In genomic region chr3:66812686-66813445, GRCm38 (mm10) we compare ENCODE assay signal across 19 mouse cellular contexts.
DNase-seq lines count a peak whose midpoint lies in the region; ATAC-seq and TF ChIP-seq lines count a peak whose summit lies in the region.
"Had no signal": no experiment of that assay in that cellular context is flagged by ENCODE, and none has a peak within 500 bp of the region (broad histone marks: within the 10 kb centered on the region; RNA-seq: fewer than 3 reads in every experiment).

No protein-coding gene starts in this region.

- H3K4me1 ChIP-seq in hindbrain, postnatal 0 days (ENCODE audit: insufficient read depth, low read length): no peaks in the 10 kb centered on the region
- no peaks in the 10 kb centered on the region for H3K4me1 ChIP-seq in hindbrain, embryonic 16.5 days (ENCODE audit: control insufficient read depth, insufficient read depth, low read depth, low read length)
- peaks cover 3% of the 10 kb centered on the region; the same call in 1 of the 2 replicates for H3K4me1 ChIP-seq in midbrain, embryonic 16.5 days (ENCODE audit: control insufficient read depth, insufficient read depth, low read length)
- no peaks in the 10 kb centered on the region for H3K4me1 ChIP-seq in midbrain, embryonic 15.5 days
- H3K4me1 ChIP-seq in embryonic facial prominence, embryonic 11.5 days (ENCODE audit: control insufficient read depth, insufficient read depth, low read length): no peaks in the 10 kb centered on the region
- H3K4me1 ChIP-seq in forebrain, postnatal 0 days (ENCODE audit: insufficient read depth): no peaks in the 10 kb centered on the region
- H3K4me1 ChIP-seq: heart, embryonic 10.5 days; hindbrain, embryonic 10.5 days; limb, embryonic 15.5 days; liver, embryonic 15.5 days; stomach, embryonic 15.5 days had no signal

- TF ChIP-seq CTCF in hindbrain, postnatal 0 days (IDR thresholded peaks at IDR 0.05; ENCODE audit: low read depth): no peak
- no peak for TF ChIP-seq CTCF in forebrain, postnatal 0 days (IDR thresholded peaks at IDR 0.05; ENCODE audit: low read depth)

- intact Hi-C loops in left cerebral cortex, postnatal 25 days (cut with DNase I): no loop called here

- peak; percentile 9 for DNase-seq in hindbrain, postnatal 0 days (ENCODE audit: low spot score)
- peak; percentile 61 for DNase-seq in embryonic facial prominence, embryonic 11.5 days (ENCODE audit: low spot score)
- DNase-seq in forebrain, postnatal 0 days: peak; percentile 10
- DNase-seq in left cerebral cortex, postnatal 25 days (ENCODE audit: low spot score in 2 of 2): no peak
- DNase-seq: adrenal gland, postnatal 36 days; cerebellum, adult 9-10 months; kidney, adult 9 months; lung, postnatal 10 days; thymus, adult 18-20 months; thymus, postnatal 4 days had no signal

- no peak overlapping the region for H3K27ac ChIP-seq in hindbrain, postnatal 0 days
- no peak overlapping the region for H3K27ac ChIP-seq in hindbrain, embryonic 16.5 days (ENCODE audit: low read depth, low read length)
- no peak overlapping the region for H3K27ac ChIP-seq in midbrain, embryonic 16.5 days (ENCODE audit: low read length)
- no peak overlapping the region for H3K27ac ChIP-seq in midbrain, embryonic 15.5 days
- no peak overlapping the region for H3K27ac ChIP-seq in embryonic facial prominence, embryonic 11.5 days (replicated peaks; ENCODE audit: low read depth, low read length)
- H3K27ac ChIP-seq in forebrain, postnatal 0 days (ENCODE audit: low read depth, low read length): no peak overlapping the region
- H3K27ac ChIP-seq: embryonic facial prominence, embryonic 15.5 days; heart, embryonic 10.5 days; hindbrain, embryonic 10.5 days; limb, embryonic 15.5 days; liver, embryonic 15.5 days; stomach, embryonic 15.5 days had no signal

- 61% methylated on average over 5 of the region's 5 CpGs for WGBS in hindbrain, postnatal 0 days
- WGBS in hindbrain, embryonic 16.5 days: 64% methylated on average over 5 of the region's 5 CpGs
- 69% methylated on average over 5 of the region's 5 CpGs for WGBS in midbrain, embryonic 16.5 days
- 72% methylated on average over 5 of the region's 5 CpGs for WGBS in midbrain, embryonic 15.5 days
- WGBS in embryonic facial prominence, embryonic 11.5 days: 43% methylated on average over 5 of the region's 5 CpGs
- 43% methylated on average over 5 of the region's 5 CpGs for WGBS in forebrain, postnatal 0 days

- H3K4me2 ChIP-seq in hindbrain, postnatal 0 days (ENCODE audit: low read depth, low read length): no peak overlapping the region
- H3K4me2 ChIP-seq in hindbrain, embryonic 16.5 days (ENCODE audit: low read length): no peak overlapping the region
- no peak overlapping the region for H3K4me2 ChIP-seq in midbrain, embryonic 16.5 days (ENCODE audit: low read length)
- H3K4me2 ChIP-seq in midbrain, embryonic 15.5 days: no peak overlapping the region
- H3K4me2 ChIP-seq in embryonic facial prominence, embryonic 11.5 days (ENCODE audit: low read depth, low read length): no peak overlapping the region
- H3K4me2 ChIP-seq in forebrain, postnatal 0 days (ENCODE audit: low read depth): no peak overlapping the region
- H3K4me2 ChIP-seq: embryonic facial prominence, embryonic 15.5 days; limb, embryonic 15.5 days; liver, embryonic 15.5 days; stomach, embryonic 15.5 days had no signal

- H3K36me3 ChIP-seq in hindbrain, postnatal 0 days (ENCODE audit: insufficient read depth, low read length): no peaks in the 10 kb centered on the region
- no peaks in the 10 kb centered on the region for H3K36me3 ChIP-seq in hindbrain, embryonic 16.5 days (ENCODE audit: control insufficient read depth, insufficient read depth, low read length)
- H3K36me3 ChIP-seq in midbrain, embryonic 16.5 days (ENCODE audit: control insufficient read depth, insufficient read depth, low read length): no peaks in the 10 kb centered on the region
- H3K36me3 ChIP-seq in midbrain, embryonic 15.5 days (replicated peaks): no peaks in the 10 kb centered on the region
- no peaks in the 10 kb centered on the region for H3K36me3 ChIP-seq in embryonic facial prominence, embryonic 11.5 days (replicated peaks; ENCODE audit: control insufficient read depth, insufficient read depth, low read depth, low read length)
- H3K36me3 ChIP-seq in forebrain, postnatal 0 days (ENCODE audit: insufficient read depth): no peaks in the 10 kb centered on the region
- H3K36me3 ChIP-seq: embryonic facial prominence, embryonic 15.5 days; heart, embryonic 10.5 days; hindbrain, embryonic 10.5 days; limb, embryonic 15.5 days; liver, embryonic 15.5 days; stomach, embryonic 15.5 days had no signal

- ATAC-seq in hindbrain, postnatal 0 days: no peak
- no peak for ATAC-seq in hindbrain, embryonic 16.5 days
- 0 out of 2 replicates have a peak, but pooled peaks have one; percentile 39 for ATAC-seq in midbrain, embryonic 16.5 days
- ATAC-seq in midbrain, embryonic 15.5 days (replicated peaks): no peak
- ATAC-seq in embryonic facial prominence, embryonic 11.5 days (replicated peaks; ENCODE audit: insufficient number of reproducible peaks, low FRiP score, low TSS enrichment, low read depth): no peak
- ATAC-seq in forebrain, postnatal 0 days: no peak

- H3K9me3 ChIP-seq in hindbrain, postnatal 0 days (ENCODE audit: low read length): peaks cover 2% of the 10 kb centered on the region; the same call in 1 of the 2 replicates
- H3K9me3 ChIP-seq in hindbrain, embryonic 16.5 days (ENCODE audit: control insufficient read depth, low read length): no peaks in the 10 kb centered on the region
- H3K9me3 ChIP-seq in midbrain, embryonic 16.5 days (replicated peaks; ENCODE audit: control insufficient read depth, low read length, poor library complexity, severe bottlenecking): no peaks in the 10 kb centered on the region
- no peaks in the 10 kb centered on the region; the same call in 1 of the 2 replicates for H3K9me3 ChIP-seq in midbrain, embryonic 15.5 days
- no peaks in the 10 kb centered on the region for H3K9me3 ChIP-seq in embryonic facial prominence, embryonic 11.5 days (replicated peaks; ENCODE audit: control insufficient read depth, low read length)
- no peaks in the 10 kb centered on the region for H3K9me3 ChIP-seq in forebrain, postnatal 0 days (ENCODE audit: low read length)
- H3K9me3 ChIP-seq: embryonic facial prominence, embryonic 15.5 days; heart, embryonic 10.5 days; hindbrain, embryonic 10.5 days; limb, embryonic 15.5 days; liver, embryonic 15.5 days; stomach, embryonic 15.5 days had no signal

- H3K4me3 ChIP-seq in hindbrain, postnatal 0 days (ENCODE audit: low read length): no peak overlapping the region
- no peak overlapping the region for H3K4me3 ChIP-seq in hindbrain, embryonic 16.5 days (ENCODE audit: low read length)
- no peak overlapping the region for H3K4me3 ChIP-seq in midbrain, embryonic 16.5 days (ENCODE audit: low read depth, low read length)
- no peak overlapping the region for H3K4me3 ChIP-seq in midbrain, embryonic 15.5 days
- H3K4me3 ChIP-seq in embryonic facial prominence, embryonic 11.5 days (ENCODE audit: low read depth, low read length): no peak overlapping the region
- no peak overlapping the region for H3K4me3 ChIP-seq in forebrain, postnatal 0 days (ENCODE audit: low read depth, low read length)
- H3K4me3 ChIP-seq: embryonic facial prominence, embryonic 15.5 days; heart, embryonic 10.5 days; hindbrain, embryonic 10.5 days; limb, embryonic 15.5 days; liver, embryonic 15.5 days; stomach, embryonic 15.5 days had no signal

- no peak overlapping the region for H3K9ac ChIP-seq in hindbrain, postnatal 0 days (replicated peaks; ENCODE audit: low read length)
- no peak overlapping the region for H3K9ac ChIP-seq in hindbrain, embryonic 16.5 days (ENCODE audit: low read depth, low read length)
- no peak overlapping the region for H3K9ac ChIP-seq in midbrain, embryonic 16.5 days (ENCODE audit: low read depth, low read length)
- no peak overlapping the region for H3K9ac ChIP-seq in midbrain, embryonic 15.5 days
- H3K9ac ChIP-seq in embryonic facial prominence, embryonic 11.5 days (replicated peaks; ENCODE audit: low read length): no peak overlapping the region
- H3K9ac ChIP-seq in forebrain, postnatal 0 days: no peak overlapping the region
- H3K9ac ChIP-seq: embryonic facial prominence, embryonic 15.5 days; limb, embryonic 15.5 days; liver, embryonic 15.5 days; stomach, embryonic 15.5 days had no signal

- no peaks in the 10 kb centered on the region for H3K27me3 ChIP-seq in hindbrain, postnatal 0 days (ENCODE audit: insufficient read depth, low read length)
- no peaks in the 10 kb centered on the region for H3K27me3 ChIP-seq in hindbrain, embryonic 16.5 days (replicated peaks; ENCODE audit: control insufficient read depth, insufficient read depth, low read length)
- H3K27me3 ChIP-seq in midbrain, embryonic 16.5 days (ENCODE audit: control insufficient read depth, insufficient read depth, low read depth, low read length): no peaks in the 10 kb centered on the region
- no peaks in the 10 kb centered on the region for H3K27me3 ChIP-seq in midbrain, embryonic 15.5 days (replicated peaks)
- H3K27me3 ChIP-seq in embryonic facial prominence, embryonic 11.5 days (ENCODE audit: control insufficient read depth, insufficient read depth, low read length): no peaks in the 10 kb centered on the region
- H3K27me3 ChIP-seq in forebrain, postnatal 0 days (ENCODE audit: insufficient read depth, low read length): no peaks in the 10 kb centered on the region
- H3K27me3 ChIP-seq: embryonic facial prominence, embryonic 15.5 days; limb, embryonic 15.5 days; liver, embryonic 15.5 days; stomach, embryonic 15.5 days had no signal

Comparison
In these comparisons a context has a peak if more than half of its experiments do, and no peak if none do; other contexts are left out.
1. DNase-seq: peak in hindbrain, postnatal 0 days (single experiment), embryonic facial prominence, embryonic 11.5 days (single experiment) and forebrain, postnatal 0 days (single experiment); none in left cerebral cortex, postnatal 25 days (0 of 2).